Mouse (Mus musculus): ENCODE data around the gene Atp8b5.

Gene Atp8b5

GRCm38 (mm10) chr4:43327118-43327517 is 60.2 kb downstream of the Atp8b5 start:
- no peak for DNase-seq

GRCm38 (mm10) chr4:43334771-43335170 is 67.8 kb downstream of the Atp8b5 start:
- DNase-seq: no peak

- DNase-seq: no peak
Measured at GRCm38 (mm10) chr4:43336176-43336575, 69.2 kb downstream of the Atp8b5 start.

GRCm38 (mm10) chr4:43340096-43340804 is 73.3 kb downstream of the Atp8b5 start:
- no peak for DNase-seq

- DNase-seq: no peak
Measured at GRCm38 (mm10) chr4:43341276-43341891, 74.4 kb downstream of the Atp8b5 start.

GRCm38 (mm10) chr4:43342443-43342842 is 75.5 kb downstream of the Atp8b5 start:
- no peak for DNase-seq

GRCm38 (mm10) chr4:43344932-43345331 is 78.0 kb downstream of the Atp8b5 start:
- DNase-seq: no peak

GRCm38 (mm10) chr4:43349206-43349605 is 82.2 kb downstream of the Atp8b5 start:
- no peak for DNase-seq

GRCm38 (mm10) chr4:43350038-43350560 is 83.1 kb downstream of the Atp8b5 start:
- DNase-seq: no peak

GRCm38 (mm10) chr4:43353662-43354061 is 86.7 kb downstream of the Atp8b5 start:
- DNase-seq: no peak

- DNase-seq: no peak
Measured at GRCm38 (mm10) chr4:43364914-43365560, 98.1 kb downstream of the Atp8b5 start.

GRCm38 (mm10) chr4:43367295-43367694 is 100.3 kb downstream of the Atp8b5 start:
- no peak for DNase-seq

GRCm38 (mm10) chr4:43367787-43368186 is 100.8 kb downstream of the Atp8b5 start:
- no peak for DNase-seq

GRCm38 (mm10) chr4:43371406-43371805 is 104.4 kb downstream of the Atp8b5 start:
- no peak for DNase-seq

GRCm38 (mm10) chr4:43372155-43372554 is 105.2 kb downstream of the Atp8b5 start:
- DNase-seq: no peak

- no peak for DNase-seq
Measured at GRCm38 (mm10) chr4:43374266-43374665, 107.3 kb downstream of the Atp8b5 start.

- no peak for DNase-seq
Measured at GRCm38 (mm10) chr4:43379601-43380000, 112.6 kb downstream of the Atp8b5 start.

- no peak for DNase-seq
Measured at GRCm38 (mm10) chr4:43380951-43381350, 114.0 kb downstream of the Atp8b5 start.

- peak; percentile 94 for DNase-seq
Measured at GRCm38 (mm10) chr4:43381408-43382154, 114.6 kb downstream of the Atp8b5 start, which contains the start of gene Rusc2. Gene Rusc2 (plus strand): TSS chr4:43381979.

- no peak for DNase-seq
Measured at GRCm38 (mm10) chr4:43382155-43383020, 115.4 kb downstream of the Atp8b5 start.

- DNase-seq: no peak
Measured at GRCm38 (mm10) chr4:43383246-43384082, 116.5 kb downstream of the Atp8b5 start.
